Mouse (Mus musculus) MN1 (cell line): ENCODE measurements around the gene Igfbp2.
A peak's percentile ranks its signal among the peaks of the same experiment; 100 is the strongest.

Experiments used
- DNase-seq: peaks from one replicate; pipeline ENCODE4 v3.0.0-alpha.2; 2016; ENCODE audit warnings: low spot score

Gene Igfbp2

GRCm38 (mm10) chr1:72815184-72815583, 9.1 kb upstream of the Igfbp2 start:
- no peak for DNase-seq

GRCm38 (mm10) chr1:72815616-72816015, 8.7 kb upstream of the Igfbp2 start:
- no peak for DNase-seq

GRCm38 (mm10) chr1:72819995-72820394, 4.3 kb upstream of the Igfbp2 start:
- DNase-seq: no peak

- DNase-seq: no peak
These were observed 1.4 kb upstream of the Igfbp2 start for GRCm38 (mm10) chr1:72822893-72823292.

GRCm38 (mm10) chr1:72824707-72825101, 401 bp downstream of the Igfbp2 start:
- peak; percentile 16 for DNase-seq

GRCm38 (mm10) chr1:72825286-72825685, 983 bp downstream of the Igfbp2 start:
- no peak for DNase-seq

GRCm38 (mm10) chr1:72825921-72826320, 1.6 kb downstream of the Igfbp2 start:
- DNase-seq: no peak

GRCm38 (mm10) chr1:72826446-72826845, 2.1 kb downstream of the Igfbp2 start:
- DNase-seq: no peak

- no peak for DNase-seq
These were observed 2.6 kb downstream of the Igfbp2 start for GRCm38 (mm10) chr1:72826931-72827330.

GRCm38 (mm10) chr1:72827411-72828315, 3.4 kb downstream of the Igfbp2 start:
- no peak for DNase-seq

GRCm38 (mm10) chr1:72828843-72829242, 4.5 kb downstream of the Igfbp2 start:
- no peak for DNase-seq

GRCm38 (mm10) chr1:72830485-72830884, 6.2 kb downstream of the Igfbp2 start:
- DNase-seq: no peak

GRCm38 (mm10) chr1:72832715-72833153, 8.4 kb downstream of the Igfbp2 start:
- peak; percentile 42 for DNase-seq

GRCm38 (mm10) chr1:72833563-72833962, 9.3 kb downstream of the Igfbp2 start:
- DNase-seq: no peak

- no peak for DNase-seq
These were observed 15.1 kb downstream of the Igfbp2 start for GRCm38 (mm10) chr1:72839356-72839755.

- DNase-seq: no peak
These were observed 15.5 kb downstream of the Igfbp2 start for GRCm38 (mm10) chr1:72839791-72840190.

GRCm38 (mm10) chr1:72842666-72843459, 18.6 kb downstream of the Igfbp2 start:
- no peak for DNase-seq

- no peak for DNase-seq
These were observed 20.4 kb downstream of the Igfbp2 start for GRCm38 (mm10) chr1:72844675-72845074.

- no peak for DNase-seq
These were observed 23.6 kb downstream of the Igfbp2 start for GRCm38 (mm10) chr1:72847849-72848380.

- DNase-seq: no peak
These were observed 24.7 kb downstream of the Igfbp2 start for GRCm38 (mm10) chr1:72849037-72849436.

GRCm38 (mm10) chr1:72853759-72854158, 29.5 kb downstream of the Igfbp2 start:
- no peak for DNase-seq

GRCm38 (mm10) chr1:72854337-72855237, 30.3 kb downstream of the Igfbp2 start:
- peak; percentile 70 for DNase-seq
